Mouse (Mus musculus) sigmoid colon, adult 10 weeks (tissue): ENCODE results near the gene Vmn1r61. TPM values are rescaled to one million over a fixed set of nuclear protein-coding genes. Genes with fewer than 3 reads are reported as not detected.

ENCODE experiments used
- polyA plus RNA-seq: library from polyadenylated mRNA; stranded (reverse); fragments of 350-450 nt; fragmentation: Illumina TruSeq; extraction: RNeasy Lipid Tissue Mini Kit (QIAGEN cat#74804); gene quantifications from one replicate; pipeline ENCODE4 v1.2.3, GENCODE M21; 2014; ENCODE audit warnings: low read depth, low replicate concordance

Vmn1r61 gene
- polyA plus RNA-seq: not detected

DNA sequence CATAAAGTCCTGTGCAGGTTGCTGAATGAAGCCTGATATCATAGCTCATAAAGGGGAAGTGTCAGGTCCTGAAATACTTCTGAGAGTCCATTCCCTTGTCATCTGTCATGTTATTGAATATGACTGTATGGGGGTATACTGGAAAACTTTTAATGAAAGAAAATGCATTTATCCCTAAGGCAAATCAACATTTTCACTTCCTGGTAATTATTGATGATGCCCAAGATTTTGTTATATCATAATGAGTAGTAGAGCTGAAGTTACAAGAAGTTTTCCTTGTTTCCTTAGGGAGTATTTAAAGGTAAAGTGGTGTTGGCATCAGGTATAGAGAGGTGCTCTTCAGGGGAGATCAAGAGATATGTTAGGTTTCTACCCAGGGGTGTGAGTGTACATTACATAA lies at the start of gene Vmn1r61:
TSS of gene Vmn1r61 (minus strand) at position 101 of the 400 bp plus-strand sequence.

Other genes with a start within 250 kb of the Vmn1r61 start
- gene Vmn1r58, start 199.9 kb downstream of the Vmn1r61 start, polyA plus RNA-seq: not detected
- not detected for gene Vmn1r59, start 156.5 kb downstream of the Vmn1r61 start, polyA plus RNA-seq
- not detected for gene Vmn2r28, start 119.3 kb downstream of the Vmn1r61 start, polyA plus RNA-seq
- gene Vmn1r60, start 66.0 kb downstream of the Vmn1r61 start, polyA plus RNA-seq: not detected
- gene Vmn1r62, start 60.3 kb upstream of the Vmn1r61 start, polyA plus RNA-seq: not detected
- gene Vmn1r63, start 192.2 kb upstream of the Vmn1r61 start, polyA plus RNA-seq: not detected